Mouse (Mus musculus) adrenal gland, adult 10 weeks (tissue): ENCODE data around the gene L3mbtl3. TPM values are rescaled to one million over a fixed set of nuclear protein-coding genes. Genes with fewer than 3 reads are reported as not detected.

Experiments
- polyA plus RNA-seq: library from polyadenylated mRNA; stranded (reverse); fragments of 350-450 nt; fragmentation: Illumina TruSeq; extraction: RNeasy Lipid Tissue Mini Kit (QIAGEN cat#74804); gene quantifications from one replicate; pipeline ENCODE4 v1.2.3, GENCODE M21; 2014; ENCODE audit warnings: low read depth, low replicate concordance

L3mbtl3 gene
- 34.8 TPM for polyA plus RNA-seq

GRCm38 (mm10) chr10:26375790-26376545 lies at the start of gene L3mbtl3:
Gene L3mbtl3, minus strand, starts transcription at chr10:26375971.

GRCm38 (mm10) chr10:26229488-26229887 lies 146.3 kb downstream of the L3mbtl3 start, which contains the start of gene Samd3:
Gene Samd3, plus strand, starts transcription at chr10:26229707.

Other genes with a start within 250 kb of the L3mbtl3 start
- 0.29 TPM for gene Samd3, start 146.3 kb downstream of the L3mbtl3 start, polyA plus RNA-seq